Comparison of ENCODE assay signal across 28 mouse cellular contexts in genomic region chr12:44639341-44639921, GRCm38 (mm10).
A peak's percentile ranks its signal among the peaks of the same experiment; 100 is the strongest.
DNase-seq lines count a peak whose midpoint lies in the region; ATAC-seq lines count a peak whose summit lies in the region.
"Had no signal": no experiment of that assay in that cellular context is flagged by ENCODE, and none has a peak within 500 bp of the region (broad histone marks: within the 10 kb centered on the region; RNA-seq: fewer than 3 reads in every experiment).

No protein-coding gene starts in this region.

- no peaks in the 10 kb centered on the region for H3K4me1 ChIP-seq in kidney, embryonic 16.5 days (ENCODE audit: insufficient read depth, low read length)
- H3K4me1 ChIP-seq in hindbrain, embryonic 13.5 days (replicated peaks): no peaks in the 10 kb centered on the region
- H3K4me1 ChIP-seq: embryonic facial prominence, embryonic 10.5 days; embryonic facial prominence, embryonic 15.5 days; forebrain, embryonic 12.5 days; limb, embryonic 12.5 days; liver, embryonic 15.5 days had no signal

- peak; percentile 5 for DNase-seq in embryo, embryonic 10.5 days (ENCODE audit: low spot score)
- no peak for DNase-seq in embryo, embryonic 11 days
- peak; percentile 70 for DNase-seq in kidney, adult 9 months
- no peak for DNase-seq in kidney, postnatal 10 days
- DNase-seq in urinary bladder, postnatal 14 days (ENCODE audit: low spot score): no peak
- no peak for DNase-seq in cerebellum, postnatal 36 days
- DNase-seq: adrenal gland, postnatal 14 days; cerebellum, adult 11 months; cerebellum, adult 9-10 months; forebrain, postnatal 0 days; heart, postnatal 4 days; right cerebral cortex, adult 18-20 months; spleen, adult 18-20 months; thymus, postnatal 14 days had no signal

- no peak overlapping the region for H3K27ac ChIP-seq in kidney, embryonic 16.5 days (ENCODE audit: low read length)
- no peak overlapping the region for H3K27ac ChIP-seq in hindbrain, embryonic 13.5 days
- H3K27ac ChIP-seq: embryonic facial prominence, embryonic 10.5 days; embryonic facial prominence, embryonic 15.5 days; forebrain, embryonic 12.5 days; hindbrain, embryonic 14.5 days; layer of hippocampus, adult 2 months; left cerebral cortex, adult 2 months; limb, embryonic 12.5 days; liver, embryonic 15.5 days had no signal

- no peaks in the 10 kb centered on the region for H3K9me3 ChIP-seq in kidney, embryonic 16.5 days (ENCODE audit: low read length)
- H3K9me3 ChIP-seq in hindbrain, embryonic 13.5 days: no peaks in the 10 kb centered on the region
- H3K9me3 ChIP-seq: embryonic facial prominence, embryonic 10.5 days; embryonic facial prominence, embryonic 15.5 days; forebrain, embryonic 12.5 days; limb, embryonic 12.5 days; liver, embryonic 15.5 days had no signal

- no peak overlapping the region for H3K4me3 ChIP-seq in kidney, embryonic 16.5 days (ENCODE audit: low read length)
- H3K4me3 ChIP-seq in hindbrain, embryonic 13.5 days: no peak overlapping the region
- H3K4me3 ChIP-seq: embryonic facial prominence, embryonic 10.5 days; embryonic facial prominence, embryonic 15.5 days; forebrain, embryonic 12.5 days; layer of hippocampus, adult 2 months; left cerebral cortex, adult 2 months; limb, embryonic 12.5 days; liver, embryonic 15.5 days had no signal

- H3K9ac ChIP-seq in kidney, embryonic 16.5 days (replicated peaks; ENCODE audit: low read length): no peak overlapping the region
- no peak overlapping the region for H3K9ac ChIP-seq in hindbrain, embryonic 13.5 days
- H3K9ac ChIP-seq: embryonic facial prominence, embryonic 15.5 days; forebrain, embryonic 12.5 days; forebrain, postnatal 0 days; hindbrain, embryonic 14.5 days; limb, embryonic 12.5 days; liver, embryonic 15.5 days; lung, embryonic 14.5 days had no signal

- H3K36me3 ChIP-seq in kidney, embryonic 16.5 days (ENCODE audit: insufficient read depth, low read length): no peaks in the 10 kb centered on the region
- no peaks in the 10 kb centered on the region for H3K36me3 ChIP-seq in hindbrain, embryonic 13.5 days
- H3K36me3 ChIP-seq: embryonic facial prominence, embryonic 10.5 days; embryonic facial prominence, embryonic 15.5 days; forebrain, embryonic 12.5 days; G1E; limb, embryonic 12.5 days; liver, embryonic 15.5 days had no signal

- H3K27me3 ChIP-seq in kidney, embryonic 16.5 days (ENCODE audit: insufficient read depth, low read length): no peaks in the 10 kb centered on the region
- H3K27me3 ChIP-seq in hindbrain, embryonic 13.5 days: no peaks in the 10 kb centered on the region
- H3K27me3 ChIP-seq: embryonic facial prominence, embryonic 15.5 days; forebrain, embryonic 12.5 days; limb, embryonic 12.5 days; liver, embryonic 15.5 days had no signal

- no peak overlapping the region for H3K4me2 ChIP-seq in kidney, embryonic 16.5 days (replicated peaks; ENCODE audit: low read depth, low read length)
- H3K4me2 ChIP-seq in hindbrain, embryonic 13.5 days: no peak overlapping the region
- H3K4me2 ChIP-seq: embryonic facial prominence, embryonic 15.5 days; forebrain, embryonic 12.5 days; hindbrain, embryonic 14.5 days; limb, embryonic 12.5 days; liver, embryonic 15.5 days; lung, embryonic 14.5 days; midbrain, embryonic 11.5 days had no signal

- peak; percentile 67; the same call in 1 of the 2 replicates for ATAC-seq in kidney, embryonic 16.5 days (ENCODE audit: low FRiP score, low TSS enrichment)
- ATAC-seq in hindbrain, embryonic 13.5 days (ENCODE audit: low FRiP score): no peak
- ATAC-seq: forebrain, postnatal 0 days; midbrain, embryonic 16.5 days had no signal

Comparison
In these comparisons a context has a peak if more than half of its experiments do, and no peak if none do; other contexts are left out.
1. DNase-seq: peak in embryo, embryonic 10.5 days (single experiment) and kidney, adult 9 months (single experiment); none in embryo, embryonic 11 days (single experiment), kidney, postnatal 10 days (single experiment), urinary bladder, postnatal 14 days (single experiment) and cerebellum, postnatal 36 days (0 of 2).